Mouse (Mus musculus) CH12.LX (cell line): ENCODE data around the gene Cilp2. TPM values are rescaled to one million over a fixed set of nuclear protein-coding genes. Genes with fewer than 3 reads are reported as not detected.

Experiments used
- DNase-seq: peaks from one replicate; pipeline ENCODE4 v3.0.0-alpha.2; 2013; ENCODE audit errors: extremely low read depth
- H3K27ac ChIP-seq: 2 replicates; pipeline ENCODE4 v1.5.1; 2012; ENCODE audit warnings: low read depth, mild to moderate bottlenecking, control low read depth, moderate library complexity; ENCODE audit not compliant: insufficient read depth
- H3K27me3 ChIP-seq: replicated peaks from 2 replicates; pipeline ENCODE3; 2012; ENCODE audit warnings: inconsistent platforms
- H3K36me3 ChIP-seq, 2 experiments: replicated peaks in 1 of 2; 2 replicates each; pipeline versions ENCODE3 to v1.6.1; 2012; ENCODE audit warnings: inconsistent platforms in 1 of 2, low read length in 1 of 2, mild to moderate bottlenecking in 1 of 2, mixed read lengths in 1 of 2, moderate library complexity in 1 of 2; ENCODE audit not compliant: control insufficient read depth in 1 of 2, insufficient read depth in 1 of 2
- H3K4me1 ChIP-seq, 2 experiments: 2 replicates each; pipeline ENCODE4 v1.6.1; 2012; ENCODE audit warnings: inconsistent platforms in 1 of 2, moderate library complexity in 1 of 2; ENCODE audit not compliant: insufficient read depth in 2 of 2, control insufficient read depth in 1 of 2
- H3K4me2 ChIP-seq: 2 replicates; pipeline ENCODE4 v1.6.1; 2012; ENCODE audit warnings: low read depth, mild to moderate bottlenecking, control low read depth; ENCODE audit not compliant: poor library complexity, insufficient read depth, severe bottlenecking
- H3K4me3 ChIP-seq, 3 experiments: fragments of 150-350 bp in 1 of 3; sonication (generic) in 1 of 3; replicated peaks in 1 of 3; 2 replicates each; pipeline versions ENCODE3 to v1.5.1; 2011 to 2012; ENCODE audit warnings: low read depth in 2 of 3, low read length in 2 of 3, mild to moderate bottlenecking in 2 of 3, moderate library complexity in 2 of 3, control low read depth in 1 of 3, improper control_type of control experiment in 1 of 3, inconsistent platforms in 1 of 3, mixed read lengths in 1 of 3; ENCODE audit not compliant: poor library complexity in 1 of 3
- H3K79me2 ChIP-seq: replicated peaks from 2 replicates; pipeline ENCODE4 v1.6.1; 2012; ENCODE audit warnings: mild to moderate bottlenecking, moderate library complexity; ENCODE audit not compliant: control insufficient read depth, poor library complexity, insufficient read depth, severe bottlenecking; ENCODE audit errors: extremely low read depth
- H3K9ac ChIP-seq: 2 replicates; pipeline ENCODE4 v1.6.1; 2012; ENCODE audit warnings: low read depth, mild to moderate bottlenecking, control low read depth, moderate library complexity; ENCODE audit not compliant: insufficient read depth
- H3K9me3 ChIP-seq: replicated peaks from 2 replicates; pipeline ENCODE3; 2012; ENCODE audit warnings: low read length, inconsistent platforms, mixed read lengths
- BHLHE40 ChIP-seq: IDR thresholded peaks from 2 replicates; pipeline ENCODE4 v1.6.1; 2011; ENCODE audit warnings: mild to moderate bottlenecking, low read depth, low read length, improper control_type of control experiment
- CHD1 ChIP-seq: IDR thresholded peaks from 2 replicates; pipeline ENCODE4 v1.6.1; 2012; ENCODE audit warnings: low read depth, low read length, improper control_type of control experiment, inconsistent platforms
- CHD2 ChIP-seq: IDR thresholded peaks from 2 replicates; pipeline ENCODE4 v1.6.1; 2011; ENCODE audit warnings: low read length, improper control_type of control experiment
- EP300 ChIP-seq: IDR thresholded peaks from 2 replicates; pipeline ENCODE4 v1.6.1; 2011; ENCODE audit warnings: low read length, improper control_type of control experiment
- IRF4 ChIP-seq: IDR thresholded peaks from 2 replicates; pipeline ENCODE4 v1.6.1; 2014; ENCODE audit warnings: low read depth, mild to moderate bottlenecking, inconsistent platforms, low read length, improper control_type of control experiment
- JUND ChIP-seq: conservative IDR thresholded peaks from 2 replicates; pipeline ENCODE4 v1.6.1; 2011; ENCODE audit warnings: low read depth, low read length, improper control_type of control experiment
- KAT2A ChIP-seq: IDR thresholded peaks from 2 replicates; pipeline ENCODE4 v1.6.1; 2012; ENCODE audit warnings: low read length, improper control_type of control experiment, inconsistent platforms; ENCODE audit not compliant: insufficient replicate concordance
- PAX5 ChIP-seq: IDR thresholded peaks from 2 replicates; pipeline ENCODE4 v1.6.1; 2012; ENCODE audit warnings: low read length, inconsistent platforms, mixed read lengths
- TBP ChIP-seq: conservative IDR thresholded peaks from 2 replicates; pipeline ENCODE4 v1.6.1; 2011; ENCODE audit warnings: low read depth, low read length, improper control_type of control experiment
- UBTF ChIP-seq: IDR thresholded peaks from 2 replicates; pipeline ENCODE4 v1.6.1; 2012; ENCODE audit warnings: low read depth, mild to moderate bottlenecking, inconsistent platforms, low read length, improper control_type of control experiment, moderate library complexity
- ZKSCAN1 ChIP-seq: IDR thresholded peaks from 2 replicates; pipeline ENCODE4 v1.6.1; 2012; ENCODE audit warnings: low read depth, inconsistent platforms, low read length, improper control_type of control experiment, borderline replicate concordance
- ZMIZ1 ChIP-seq: IDR thresholded peaks from 2 replicates; pipeline ENCODE4 v1.6.1; 2012; ENCODE audit warnings: low read depth, mild to moderate bottlenecking, inconsistent platforms, low read length, improper control_type of control experiment
- dilution Hi-C: fragments of 300-500 bp; cut with MboI; formaldehyde crosslinking; loops from 2 replicates; pipeline ENCODE4 v1.14.3; 2020; ENCODE audit warnings: low sequenced_read_pairs; ENCODE audit not compliant: extremely low pct_unique_long_range_greater_than_20kb, extremely low pct_ligation_motif_present
- in situ Hi-C: fragments of 300-500 bp; cut with MboI; formaldehyde crosslinking; loops from 3 replicates; pipeline ENCODE4 v1.14.3; 2019; ENCODE audit warnings: low sequenced_read_pairs, low pct_ligation_motif_present, low pct_unique_long_range_greater_than_20kb, mixed read lengths
- polyA plus RNA-seq: library from polyadenylated mRNA; unstranded; fragments of >175 nt; gene quantifications from 2 replicates; pipeline ENCODE4 v1.2.1, GENCODE M21; 2012; ENCODE audit warnings: low read depth; ENCODE audit not compliant: insufficient read length
- total RNA-seq, 2 experiments: library from RNA; depleted of rRNA; stranded (reverse); fragments of 300-350 nt in 1 of 2; fragments of >200 nt in 1 of 2; gene quantifications; 2 replicates each; pipeline ENCODE4 v1.2.3; 2012 to 2014

The Cilp2 gene
- total and polyA plus RNA-seq, 3 experiments = 0.04 to 0.08 TPM; not detected in 1

DNA sequence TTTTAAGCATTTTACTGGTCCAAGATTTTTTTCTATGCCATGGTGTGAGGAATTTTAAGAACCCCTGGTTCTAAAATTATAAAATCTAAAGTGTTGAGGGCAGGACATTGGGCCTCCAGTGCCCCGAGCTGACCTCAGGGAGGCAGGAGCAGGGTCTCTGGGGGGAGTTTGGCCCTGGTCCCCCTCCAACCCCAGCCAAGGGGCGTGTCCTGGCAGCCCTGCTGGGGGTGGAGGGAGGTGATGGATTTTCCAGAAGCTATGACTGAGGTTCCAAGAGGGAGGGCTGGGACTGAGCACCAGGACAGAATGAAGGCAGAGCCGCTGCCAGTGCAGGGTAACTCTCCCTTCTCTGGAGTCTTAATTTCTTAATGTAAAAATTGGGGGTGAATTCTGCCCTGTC lies 9.5 kb downstream of the Cilp2 start:
- DNase-seq = no peak
- no peak overlapping the region for H3K27ac ChIP-seq
- in situ Hi-C loops = no loop called here
- TF ChIP-seq BHLHE40 (no peak), IRF4 (no peak), PAX5 (no peak), ZKSCAN1 (no peak)
- no peaks in the 10 kb centered on the region for H3K79me2 ChIP-seq
- H3K4me3 ChIP-seq = no peak overlapping the region
- H3K36me3 ChIP-seq = peaks cover 0 to 20% of the 10 kb centered on the region in 2 experiments
- no peaks in the 10 kb centered on the region for H3K4me1 ChIP-seq
- no peak overlapping the region for H3K9ac ChIP-seq
- dilution Hi-C loops = no loop called here
- peaks cover 27% of the 10 kb centered on the region for H3K9me3 ChIP-seq
- no peaks in the 10 kb centered on the region for H3K27me3 ChIP-seq
- H3K4me2 ChIP-seq = no peak overlapping the region

- dilution Hi-C loops (no loop called here), in situ Hi-C loops (no loop called here)
- Histone ChIP-seq H3K9me3 (peaks cover 21% of the 10 kb centered on the region), H3K36me3 (peaks cover 0 to 15% of the 10 kb centered on the region in 2 experiments), H3K4me2 (no peak overlapping the region), H3K9ac (no peak overlapping the region), H3K27me3 (no peaks in the 10 kb centered on the region), H3K4me3 (no peak overlapping the region), H3K4me1 (no peaks in the 10 kb centered on the region), H3K27ac (no peak overlapping the region)
- DNase-seq = no peak
- TF ChIP-seq UBTF (no peak), TBP (no peak), JUND (no peak), KAT2A (no peak), BHLHE40 (no peak), IRF4 (no peak), CHD1 (no peak), CHD2 (no peak)
- TF ChIP-seq, all 38 proteins: peak for 0
- no peaks in the 10 kb centered on the region for H3K79me2 ChIP-seq
Measured at GRCm38 (mm10) chr8:69877396-69877795, 10.1 kb downstream of the Cilp2 start.

DNA sequence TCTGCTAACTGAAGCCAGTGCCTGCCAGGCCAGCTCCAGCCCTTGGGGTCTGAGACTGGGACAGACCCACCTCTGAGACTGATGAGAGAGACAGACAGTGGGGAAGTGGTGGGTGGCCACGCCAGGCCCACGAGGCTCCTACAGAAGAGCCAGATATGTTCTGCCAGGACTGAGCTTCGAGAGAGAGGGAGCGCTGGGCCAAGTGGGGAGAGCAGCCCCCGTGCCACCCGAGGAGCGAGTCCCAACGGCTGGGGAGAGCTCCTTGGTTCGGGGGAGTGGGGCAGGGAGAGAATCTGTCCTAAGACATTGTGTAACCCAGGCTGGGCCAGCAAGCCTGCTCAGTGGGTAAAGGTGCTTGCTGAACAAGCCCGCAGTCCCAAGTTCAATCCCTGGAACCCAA lies 10.5 kb downstream of the Cilp2 start:
- H3K79me2 ChIP-seq = no peaks in the 10 kb centered on the region
- TF ChIP-seq IRF4 (no peak), EP300 (no peak), BHLHE40 (no peak), ZMIZ1 (no peak)
- TF ChIP-seq, all 38 proteins: peak for 0
- in situ Hi-C loops = no loop called here
- Histone ChIP-seq H3K9me3 (peaks cover 16% of the 10 kb centered on the region), H3K36me3 (peaks cover 0 to 11% of the 10 kb centered on the region in 2 experiments), H3K4me1 (no peaks in the 10 kb centered on the region), H3K27ac (no peak overlapping the region), H3K9ac (no peak overlapping the region), H3K4me2 (no peak overlapping the region), H3K4me3 (no peak overlapping the region), H3K27me3 (no peaks in the 10 kb centered on the region)
- no peak for DNase-seq
- dilution Hi-C loops = no loop called here
